Mouse (Mus musculus): ENCODE data around the gene Olfr744. TPM values are rescaled to one million over a fixed set of nuclear protein-coding genes. Genes with fewer than 3 reads are reported as not detected.
"Not testable (repeated sequence)": the region's sequence is repeated elsewhere in the genome, so short reads cannot be mapped to it uniquely, and the experiment has no call there.

Gene Olfr744
- not detected in 2 replicates for polyA plus RNA-seq (2015; fragmentation: Nextera tagmentation; extraction: Ambion mirVana)

DNA sequence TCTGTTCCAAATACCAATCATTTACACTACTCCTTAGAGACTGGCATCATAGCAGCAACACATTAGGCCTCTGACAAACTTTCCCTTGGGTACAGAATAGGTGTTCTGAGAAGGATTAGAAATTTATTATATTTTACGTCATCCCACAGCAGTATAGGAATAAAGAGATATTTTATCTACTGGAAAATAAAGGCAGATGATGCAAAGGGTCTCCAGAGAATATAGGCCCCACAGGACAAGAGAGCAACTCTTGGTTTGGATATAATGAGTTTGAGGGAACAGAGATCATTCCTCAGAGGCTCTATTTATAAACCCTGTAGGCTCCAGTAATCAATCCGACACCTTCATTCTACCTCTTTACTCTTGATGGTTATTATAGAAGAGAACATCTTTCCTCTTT lies at the start of gene Olfr744:
Gene Olfr744, plus strand, starts transcription at position 301 of the 400 bp plus-strand sequence.
- H3K9me3 ChIP-seq (replicated peaks; ENCODE audit: control insufficient read depth, low read length): no peaks in the 10 kb centered on the region
- H3K9ac ChIP-seq (ENCODE audit: low read depth, low read length): no peak within 1 kb of the TSS
- no peaks in the 10 kb centered on the region for H3K4me1 ChIP-seq (ENCODE audit: control insufficient read depth, low read depth, low read length)
- no peak within 1 kb of the TSS for H3K27ac ChIP-seq (ENCODE audit: low read length)
- H3K4me3 ChIP-seq (ENCODE audit: low read depth, low read length): no peak within 1 kb of the TSS
- no peak within 1 kb of the TSS for H3K4me2 ChIP-seq (ENCODE audit: low read depth, low read length)
- H3K27me3 ChIP-seq (ENCODE audit: control insufficient read depth, insufficient read depth, low read depth, low read length): no peaks in the 10 kb centered on the region
- ATAC-seq (ENCODE audit: low read depth): no peak
- 62% methylated on average over 2 of the region's 2 CpGs for WGBS (ENCODE audit: insufficient replicate concordance)
- no peaks in the 10 kb centered on the region for H3K36me3 ChIP-seq (ENCODE audit: control insufficient read depth, insufficient read depth)

DNA sequence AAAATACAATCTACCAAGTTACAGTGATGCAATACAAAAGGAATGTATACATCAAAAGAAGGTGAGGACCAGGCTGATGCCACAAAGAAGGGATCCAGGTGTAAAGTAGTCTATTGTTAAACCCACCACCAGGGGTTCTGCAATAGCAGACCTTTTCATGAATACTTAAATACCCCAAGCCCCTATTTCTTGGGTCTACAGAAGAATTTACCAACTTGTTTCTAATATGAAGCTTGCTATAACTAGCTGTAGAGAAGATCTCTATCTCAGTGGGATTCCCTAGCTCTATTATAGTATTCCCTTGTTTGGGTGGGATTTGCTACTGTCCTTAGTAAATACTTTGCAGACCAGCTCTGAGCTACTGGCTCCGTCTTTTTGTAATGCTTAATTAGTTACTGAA lies 41.6 kb upstream of the Olfr744 start:
- 57% methylated on average over 1 of the region's 1 CpGs for WGBS (ENCODE audit: insufficient replicate concordance)
- not testable (repeated sequence) for H3K4me2 ChIP-seq (ENCODE audit: low read depth, low read length); H3K4me3 ChIP-seq (ENCODE audit: low read depth, low read length); H3K4me1 ChIP-seq (ENCODE audit: control insufficient read depth, low read depth, low read length); H3K36me3 ChIP-seq (ENCODE audit: control insufficient read depth, insufficient read depth); H3K9ac ChIP-seq (ENCODE audit: low read depth, low read length); H3K27ac ChIP-seq (ENCODE audit: low read length); H3K9me3 ChIP-seq (replicated peaks; ENCODE audit: control insufficient read depth, low read length); ATAC-seq (ENCODE audit: low read depth); H3K27me3 ChIP-seq (ENCODE audit: control insufficient read depth, insufficient read depth, low read depth, low read length)

DNA sequence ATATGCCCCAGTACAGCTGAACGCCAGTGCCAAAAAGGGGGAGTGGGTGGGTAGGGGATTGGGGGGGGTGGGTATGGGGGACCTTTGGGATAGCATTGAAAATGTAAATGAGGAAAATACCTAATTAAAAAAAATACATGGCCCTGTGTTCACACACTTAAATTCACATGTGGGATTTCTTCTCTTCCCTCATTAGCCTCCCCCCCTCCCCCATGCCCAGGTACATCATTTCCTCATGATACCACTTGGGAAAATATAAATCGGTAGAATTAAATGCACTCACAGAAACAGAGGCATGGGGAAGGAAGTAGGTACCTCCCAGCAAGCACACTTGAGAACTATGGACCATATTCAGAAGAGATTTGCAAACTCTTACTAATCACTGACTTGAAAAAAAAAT lies 24.4 kb downstream of the Olfr744 start, which contains the start of gene Olfr745:
Gene Olfr745, plus strand, starts transcription at position 301 of the 400 bp plus-strand sequence.
- Histone ChIP-seq H3K9me3 (replicated peaks; ENCODE audit: control insufficient read depth, low read length) (no peaks in the 10 kb centered on the region), H3K4me2 (ENCODE audit: low read depth, low read length) (no peak within 1 kb of the TSS), H3K27me3 (ENCODE audit: control insufficient read depth, insufficient read depth, low read depth, low read length) (no peaks in the 10 kb centered on the region), H3K9ac (ENCODE audit: low read depth, low read length) (no peak within 1 kb of the TSS), H3K4me1 (ENCODE audit: control insufficient read depth, low read depth, low read length) (no peaks in the 10 kb centered on the region), H3K36me3 (ENCODE audit: control insufficient read depth, insufficient read depth) (no peaks in the 10 kb centered on the region), H3K4me3 (ENCODE audit: low read depth, low read length) (no peak within 1 kb of the TSS), H3K27ac (ENCODE audit: low read length) (no peak within 1 kb of the TSS)
- WGBS (ENCODE audit: insufficient replicate concordance): 56% methylated on average over 2 of the region's 2 CpGs
- ATAC-seq (ENCODE audit: low read depth): no peak

DNA sequence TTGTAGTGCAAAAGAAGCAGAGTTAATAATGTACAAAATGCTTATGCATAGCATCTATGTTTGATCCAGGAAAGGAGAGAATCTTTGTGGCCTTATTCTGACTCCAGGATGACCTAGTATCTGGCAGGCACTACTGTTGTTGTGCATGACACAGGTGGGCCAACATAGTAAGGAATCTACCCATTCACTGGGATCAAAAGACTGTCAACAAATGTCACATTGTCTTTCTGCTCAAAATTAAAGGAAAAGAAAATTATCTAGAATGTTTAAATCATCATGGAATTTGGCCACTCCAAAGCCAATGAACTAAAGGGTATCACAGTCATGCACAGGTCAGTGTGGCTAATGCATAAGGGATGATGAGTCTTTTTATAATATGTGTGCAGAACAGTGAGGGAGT lies 32.1 kb downstream of the Olfr744 start, which contains the start of gene Olfr746:
Gene Olfr746, plus strand, starts transcription at position 301 of the 400 bp plus-strand sequence.
- Histone ChIP-seq H3K36me3 (ENCODE audit: control insufficient read depth, insufficient read depth) (no peaks in the 10 kb centered on the region), H3K27ac (ENCODE audit: low read length) (no peak within 1 kb of the TSS), H3K27me3 (ENCODE audit: control insufficient read depth, insufficient read depth, low read depth, low read length) (no peaks in the 10 kb centered on the region), H3K9me3 (replicated peaks; ENCODE audit: control insufficient read depth, low read length) (no peaks in the 10 kb centered on the region), H3K4me1 (ENCODE audit: control insufficient read depth, low read depth, low read length) (no peaks in the 10 kb centered on the region), H3K4me2 (ENCODE audit: low read depth, low read length) (no peak within 1 kb of the TSS), H3K4me3 (ENCODE audit: low read depth, low read length) (no peak within 1 kb of the TSS), H3K9ac (ENCODE audit: low read depth, low read length) (no peak within 1 kb of the TSS)
- ATAC-seq (ENCODE audit: low read depth): no peak

Other genes with a start within 250 kb of the Olfr744 start
- gene Olfr736, start 233.7 kb upstream of the Olfr744 start, polyA plus RNA-seq (2015; fragmentation: Nextera tagmentation; extraction: Ambion mirVana): not detected in 2 replicates
- not detected in 2 replicates for gene Olfr738, start 207.3 kb upstream of the Olfr744 start, polyA plus RNA-seq (2015; fragmentation: Nextera tagmentation; extraction: Ambion mirVana)
- gene Olfr739, start 196.3 kb upstream of the Olfr744 start, polyA plus RNA-seq (2015; fragmentation: Nextera tagmentation; extraction: Ambion mirVana): not detected in 2 replicates
- not detected in 2 replicates for gene Olfr740, start 169.3 kb upstream of the Olfr744 start, polyA plus RNA-seq (2015; fragmentation: Nextera tagmentation; extraction: Ambion mirVana)
- gene Olfr741, start 142.1 kb upstream of the Olfr744 start, polyA plus RNA-seq (2015; fragmentation: Nextera tagmentation; extraction: Ambion mirVana): not detected in 2 replicates
- not detected in 2 replicates for gene Olfr742, start 111.3 kb upstream of the Olfr744 start, polyA plus RNA-seq (2015; fragmentation: Nextera tagmentation; extraction: Ambion mirVana)
- not detected in 2 replicates for gene Olfr743, start 93.0 kb upstream of the Olfr744 start, polyA plus RNA-seq (2015; fragmentation: Nextera tagmentation; extraction: Ambion mirVana)
- gene Olfr745, start 24.5 kb downstream of the Olfr744 start, polyA plus RNA-seq (2015; fragmentation: Nextera tagmentation; extraction: Ambion mirVana): not detected in 2 replicates
- gene Olfr746, start 32.2 kb downstream of the Olfr744 start, polyA plus RNA-seq (2015; fragmentation: Nextera tagmentation; extraction: Ambion mirVana): not detected in 2 replicates
- gene Olfr747, start 78.3 kb downstream of the Olfr744 start, polyA plus RNA-seq (2015; fragmentation: Nextera tagmentation; extraction: Ambion mirVana): not detected in 2 replicates
- not detected in 2 replicates for gene Olfr748, start 92.5 kb downstream of the Olfr744 start, polyA plus RNA-seq (2015; fragmentation: Nextera tagmentation; extraction: Ambion mirVana)
- gene Olfr749, start 130.2 kb downstream of the Olfr744 start, polyA plus RNA-seq (2015; fragmentation: Nextera tagmentation; extraction: Ambion mirVana): not detected in 2 replicates
- 14.6 TPM in 2 replicates for gene Ttc5, start 170.6 kb downstream of the Olfr744 start, polyA plus RNA-seq (2015; fragmentation: Nextera tagmentation; extraction: Ambion mirVana)
- gene Ccnb1ip1, start 192.9 kb downstream of the Olfr744 start, polyA plus RNA-seq (2015; fragmentation: Nextera tagmentation; extraction: Ambion mirVana): not detected in 2 replicates
- 28.9 and 31.0 TPM in 2 replicates for gene Parp2, start 193.0 kb downstream of the Olfr744 start, polyA plus RNA-seq (2015; fragmentation: Nextera tagmentation; extraction: Ambion mirVana)